Mouse (Mus musculus) megakaryocyte-erythroid progenitor cell, adult 5-6 weeks (primary cell): ENCODE data around the gene Hook2. TPM values are rescaled to one million over a fixed set of nuclear protein-coding genes. Genes with fewer than 3 reads are reported as not detected.

Source experiments
- ATAC-seq: replicated peaks from 2 replicates; pipeline ENCODE4 v1.8.0; 2016; ENCODE audit warnings: mild to moderate bottlenecking, inconsistent platforms; ENCODE audit not compliant: severe bottlenecking, poor library complexity, low FRiP score, low TSS enrichment
- total RNA-seq, 2 experiments: library from RNA; stranded (forward) in 1 of 2; stranded (reverse) in 1 of 2; fragments of 200-1000, 215-1000 nt in 1 of 2; fragments of >200 nt in 1 of 2; fragmentation: Nextera tagmentation in 1 of 2; gene quantifications; 2 replicates each; pipeline ENCODE4 v1.2.3; 2014 to 2017

The Hook2 gene
- total RNA-seq, 2 experiments from 2014 or later, result 7.7 to 11.0 TPM

GRCm38 (mm10) chr8:85025098-85025932 lies 34.9 kb downstream of the Hook2 start, which contains the start of gene Asna1:
Asna1 (minus strand) TSS chr8:85025281.
- peak; percentile 88 for ATAC-seq

GRCm38 (mm10) chr8:85026670-85027515 lies 36.5 kb downstream of the Hook2 start, which contains the start of gene Trir:
Trir (plus strand) TSS chr8:85026823.
- peak; percentile 72 for ATAC-seq

- no peak for ATAC-seq
Measured at GRCm38 (mm10) chr8:85027516-85027855, 37.1 kb downstream of the Hook2 start.

- no peak for ATAC-seq
Measured at GRCm38 (mm10) chr8:85027922-85028321, 37.5 kb downstream of the Hook2 start.

GRCm38 (mm10) chr8:85029271-85029670 lies 38.9 kb downstream of the Hook2 start:
- ATAC-seq, result no peak

- no peak for ATAC-seq
Measured at GRCm38 (mm10) chr8:85032622-85033311, 42.4 kb downstream of the Hook2 start.

GRCm38 (mm10) chr8:85033867-85034266 lies 43.5 kb downstream of the Hook2 start:
- no peak for ATAC-seq

GRCm38 (mm10) chr8:85034764-85035163 lies 44.4 kb downstream of the Hook2 start:
- no peak for ATAC-seq

GRCm38 (mm10) chr8:85035165-85035727 lies 44.8 kb downstream of the Hook2 start:
- no peak for ATAC-seq

- ATAC-seq, result no peak
Measured at GRCm38 (mm10) chr8:85035728-85036310, 45.4 kb downstream of the Hook2 start.

- 0 out of 2 replicates have a peak, but pooled peaks have one; percentile 2 for ATAC-seq
Measured at GRCm38 (mm10) chr8:85036381-85036717, 45.9 kb downstream of the Hook2 start.

- ATAC-seq, result peak; percentile 85
Measured at GRCm38 (mm10) chr8:85036718-85037365, 46.4 kb downstream of the Hook2 start, which contains the start of gene Tnpo2. Tnpo2 (plus strand) TSS chr8:85036915.

GRCm38 (mm10) chr8:85037366-85037680 lies 46.9 kb downstream of the Hook2 start:
- peak; percentile 21; the same call in 1 of the 2 replicates for ATAC-seq

- ATAC-seq, result peak; percentile 11
Measured at GRCm38 (mm10) chr8:85037681-85038531, 47.5 kb downstream of the Hook2 start.

GRCm38 (mm10) chr8:85043619-85044018 lies 53.2 kb downstream of the Hook2 start:
- ATAC-seq, result no peak
